Mouse (Mus musculus): Measurements from ENCODE around the gene Igflr1. TPM values are rescaled to one million over a fixed set of nuclear protein-coding genes. Genes with fewer than 3 reads are reported as not detected.

Gene Igflr1
- polyA plus RNA-seq, 1 experiment, result 3.4 TPM

GRCm38 (mm10) chr7:30602583-30602982, 37.4 kb downstream of the Igflr1 start:
- Histone ChIP-seq H3K4me1 (ENCODE audit: control insufficient read depth, insufficient read depth, low read length) (no peaks in the 10 kb centered on the region), H3K27ac (ENCODE audit: insufficient read depth, low read length) (no peak overlapping the region), H3K4me3 (ENCODE audit: insufficient read depth, low read length) (no peak overlapping the region)
- no peak for TF ChIP-seq POLR2A (IDR thresholded peaks at IDR 0.05; ENCODE audit: extremely low read depth, insufficient read depth, low read length)
- no peak for TF ChIP-seq CTCF (IDR thresholded peaks at IDR 0.05; ENCODE audit: extremely low read depth, insufficient read depth, low read length)

GRCm38 (mm10) chr7:30604424-30604823, 39.2 kb downstream of the Igflr1 start:
- Histone ChIP-seq H3K4me1 (ENCODE audit: control insufficient read depth, insufficient read depth, low read length) (no peaks in the 10 kb centered on the region), H3K27ac (ENCODE audit: insufficient read depth, low read length) (no peak overlapping the region), H3K4me3 (ENCODE audit: insufficient read depth, low read length) (no peak overlapping the region)
- TF ChIP-seq POLR2A (IDR thresholded peaks at IDR 0.05; ENCODE audit: extremely low read depth, insufficient read depth, low read length), result no peak
- no peak for TF ChIP-seq CTCF (IDR thresholded peaks at IDR 0.05; ENCODE audit: extremely low read depth, insufficient read depth, low read length)

GRCm38 (mm10) chr7:30604944-30605343, 39.7 kb downstream of the Igflr1 start:
- TF ChIP-seq CTCF (IDR thresholded peaks at IDR 0.05; ENCODE audit: extremely low read depth, insufficient read depth, low read length) (no peak), POLR2A (IDR thresholded peaks at IDR 0.05; ENCODE audit: extremely low read depth, insufficient read depth, low read length) (no peak)
- Histone ChIP-seq H3K4me1 (ENCODE audit: control insufficient read depth, insufficient read depth, low read length) (no peaks in the 10 kb centered on the region), H3K4me3 (ENCODE audit: insufficient read depth, low read length) (no peak overlapping the region), H3K27ac (ENCODE audit: insufficient read depth, low read length) (no peak overlapping the region)

GRCm38 (mm10) chr7:30607706-30608309, 42.6 kb downstream of the Igflr1 start:
- Histone ChIP-seq H3K27ac (ENCODE audit: insufficient read depth, low read length) (no peak overlapping the region), H3K4me1 (ENCODE audit: control insufficient read depth, insufficient read depth, low read length) (no peaks in the 10 kb centered on the region), H3K4me3 (ENCODE audit: insufficient read depth, low read length) (no peak overlapping the region)
- TF ChIP-seq POLR2A (IDR thresholded peaks at IDR 0.05; ENCODE audit: extremely low read depth, insufficient read depth, low read length) (no peak), CTCF (IDR thresholded peaks at IDR 0.05; ENCODE audit: extremely low read depth, insufficient read depth, low read length) (peak; percentile 45)

- H3K4me1 ChIP-seq (ENCODE audit: control insufficient read depth, insufficient read depth, low read length), result no peaks in the 10 kb centered on the region
- H3K27ac ChIP-seq (ENCODE audit: insufficient read depth, low read length), result no peak overlapping the region
- TF ChIP-seq POLR2A (IDR thresholded peaks at IDR 0.05; ENCODE audit: extremely low read depth, insufficient read depth, low read length) (no peak), CTCF (IDR thresholded peaks at IDR 0.05; ENCODE audit: extremely low read depth, insufficient read depth, low read length) (no peak)
- H3K4me3 ChIP-seq (ENCODE audit: insufficient read depth, low read length), result no peak overlapping the region
Observed at GRCm38 (mm10) chr7:30608476-30608875, 43.2 kb downstream of the Igflr1 start.

- no peak for TF ChIP-seq POLR2A (IDR thresholded peaks at IDR 0.05; ENCODE audit: extremely low read depth, insufficient read depth, low read length)
- TF ChIP-seq CTCF (IDR thresholded peaks at IDR 0.05; ENCODE audit: extremely low read depth, insufficient read depth, low read length), result no peak
- Histone ChIP-seq H3K4me1 (ENCODE audit: control insufficient read depth, insufficient read depth, low read length) (no peaks in the 10 kb centered on the region), H3K4me3 (ENCODE audit: insufficient read depth, low read length) (no peak overlapping the region), H3K27ac (ENCODE audit: insufficient read depth, low read length) (no peak overlapping the region)
Observed at GRCm38 (mm10) chr7:30610043-30610442, 44.8 kb downstream of the Igflr1 start.

- no peaks in the 10 kb centered on the region for H3K4me1 ChIP-seq (ENCODE audit: control insufficient read depth, insufficient read depth, low read length)
- H3K4me3 ChIP-seq (ENCODE audit: insufficient read depth, low read length), result no peak within 1 kb of the TSS
- no peak for TF ChIP-seq POLR2A (IDR thresholded peaks at IDR 0.05; ENCODE audit: extremely low read depth, insufficient read depth, low read length)
- no peak for TF ChIP-seq CTCF (IDR thresholded peaks at IDR 0.05; ENCODE audit: extremely low read depth, insufficient read depth, low read length)
- no peak within 1 kb of the TSS for H3K27ac ChIP-seq (ENCODE audit: insufficient read depth, low read length)
Observed at GRCm38 (mm10) chr7:30612654-30613402, 47.6 kb downstream of the Igflr1 start, which contains the start of gene Upk1a. Gene Upk1a, minus strand, starts transcription at chr7:30612847.

GRCm38 (mm10) chr7:30613529-30614112, 48.4 kb downstream of the Igflr1 start:
- H3K27ac ChIP-seq (ENCODE audit: insufficient read depth, low read length), result no peak overlapping the region
- H3K4me1 ChIP-seq (ENCODE audit: control insufficient read depth, insufficient read depth, low read length), result no peaks in the 10 kb centered on the region
- no peak overlapping the region for H3K4me3 ChIP-seq (ENCODE audit: insufficient read depth, low read length)
- TF ChIP-seq CTCF (IDR thresholded peaks at IDR 0.05; ENCODE audit: extremely low read depth, insufficient read depth, low read length) (peak; percentile 41; the same call in 1 of the 2 replicates), POLR2A (IDR thresholded peaks at IDR 0.05; ENCODE audit: extremely low read depth, insufficient read depth, low read length) (no peak)

- no peak for TF ChIP-seq POLR2A (IDR thresholded peaks at IDR 0.05; ENCODE audit: extremely low read depth, insufficient read depth, low read length)
- no peak for TF ChIP-seq CTCF (IDR thresholded peaks at IDR 0.05; ENCODE audit: extremely low read depth, insufficient read depth, low read length)
- no peaks in the 10 kb centered on the region for H3K4me1 ChIP-seq (ENCODE audit: control insufficient read depth, insufficient read depth, low read length)
Observed at GRCm38 (mm10) chr7:30614454-30614853, 49.2 kb downstream of the Igflr1 start.

More at GRCm38 (mm10) chr7:30614454-30614853, 49.2 kb downstream of the Igflr1 start:
- no peak overlapping the region for H3K4me3 ChIP-seq (ENCODE audit: insufficient read depth, low read length)
- no peak overlapping the region for H3K27ac ChIP-seq (ENCODE audit: insufficient read depth, low read length)
